Mouse (Mus musculus): ENCODE results near the gene Atf2.
"Not testable (repeated sequence)": the region's sequence is repeated elsewhere in the genome, so short reads cannot be mapped to it uniquely, and the experiment has no call there.

Gene Atf2

GRCm38 (mm10) chr2:73892464-73893296 lies at the start of gene Atf2:
Gene Atf2 (minus strand): TSS chr2:73892639.
- peak; percentile 100 for DNase-seq (ENCODE audit: low spot score)

GRCm38 (mm10) chr2:73941281-73941680 lies 48.8 kb upstream of the Atf2 start:
- DNase-seq (ENCODE audit: low spot score), result no peak

GRCm38 (mm10) chr2:73940471-73940870 lies 48.0 kb upstream of the Atf2 start:
- no peak for DNase-seq (ENCODE audit: low spot score)

GRCm38 (mm10) chr2:73938896-73939295 lies 46.5 kb upstream of the Atf2 start:
- no peak for DNase-seq (ENCODE audit: low spot score)

- DNase-seq (ENCODE audit: low spot score), result no peak
Measured at GRCm38 (mm10) chr2:73932676-73933313, 40.4 kb upstream of the Atf2 start.

- DNase-seq (ENCODE audit: low spot score), result no peak
Measured at GRCm38 (mm10) chr2:73927711-73928110, 35.3 kb upstream of the Atf2 start.

- DNase-seq (ENCODE audit: low spot score), result no peak
Measured at GRCm38 (mm10) chr2:73925539-73925938, 33.1 kb upstream of the Atf2 start.

GRCm38 (mm10) chr2:73925089-73925488 lies 32.6 kb upstream of the Atf2 start:
- DNase-seq (ENCODE audit: low spot score), result peak; percentile 74

- DNase-seq (ENCODE audit: low spot score), result no peak
Measured at GRCm38 (mm10) chr2:73919642-73920041, 27.2 kb upstream of the Atf2 start.

- no peak for DNase-seq (ENCODE audit: low spot score)
Measured at GRCm38 (mm10) chr2:73912264-73912663, 19.8 kb upstream of the Atf2 start.

GRCm38 (mm10) chr2:73911175-73911700 lies 18.8 kb upstream of the Atf2 start, which contains the start of gene Atp5g3:
Gene Atp5g3 (minus strand): TSS chr2:73911326.
- DNase-seq (ENCODE audit: low spot score), result peak; percentile 94

- DNase-seq (ENCODE audit: low spot score), result peak; percentile 55
Measured at GRCm38 (mm10) chr2:73910571-73911174, 18.2 kb upstream of the Atf2 start.

- no peak for DNase-seq (ENCODE audit: low spot score)
Measured at GRCm38 (mm10) chr2:73909116-73909515, 16.7 kb upstream of the Atf2 start.

GRCm38 (mm10) chr2:73904679-73905078 lies 12.2 kb upstream of the Atf2 start:
- DNase-seq (ENCODE audit: low spot score), result not testable (repeated sequence)

- no peak for DNase-seq (ENCODE audit: low spot score)
Measured at GRCm38 (mm10) chr2:73903536-73903935, 11.1 kb upstream of the Atf2 start.

- not testable (repeated sequence) for DNase-seq (ENCODE audit: low spot score)
Measured at GRCm38 (mm10) chr2:73902328-73902727, 9.9 kb upstream of the Atf2 start.

- no peak for DNase-seq (ENCODE audit: low spot score)
Measured at GRCm38 (mm10) chr2:73901169-73901568, 8.7 kb upstream of the Atf2 start.

- DNase-seq (ENCODE audit: low spot score), result no peak
Measured at GRCm38 (mm10) chr2:73900364-73900763, 7.9 kb upstream of the Atf2 start.

GRCm38 (mm10) chr2:73896919-73897318 lies 4.5 kb upstream of the Atf2 start:
- not testable (repeated sequence) for DNase-seq (ENCODE audit: low spot score)

GRCm38 (mm10) chr2:73893473-73894270 lies 1.2 kb upstream of the Atf2 start:
- no peak for DNase-seq (ENCODE audit: low spot score)

- no peak for DNase-seq (ENCODE audit: low spot score)
Measured at GRCm38 (mm10) chr2:73891701-73892463, 557 bp downstream of the Atf2 start.

Measured in retina, embryonic 14.5 days (tissue).